ENCODE assay signal across 11 mouse cellular contexts in the genomic region with DNA sequence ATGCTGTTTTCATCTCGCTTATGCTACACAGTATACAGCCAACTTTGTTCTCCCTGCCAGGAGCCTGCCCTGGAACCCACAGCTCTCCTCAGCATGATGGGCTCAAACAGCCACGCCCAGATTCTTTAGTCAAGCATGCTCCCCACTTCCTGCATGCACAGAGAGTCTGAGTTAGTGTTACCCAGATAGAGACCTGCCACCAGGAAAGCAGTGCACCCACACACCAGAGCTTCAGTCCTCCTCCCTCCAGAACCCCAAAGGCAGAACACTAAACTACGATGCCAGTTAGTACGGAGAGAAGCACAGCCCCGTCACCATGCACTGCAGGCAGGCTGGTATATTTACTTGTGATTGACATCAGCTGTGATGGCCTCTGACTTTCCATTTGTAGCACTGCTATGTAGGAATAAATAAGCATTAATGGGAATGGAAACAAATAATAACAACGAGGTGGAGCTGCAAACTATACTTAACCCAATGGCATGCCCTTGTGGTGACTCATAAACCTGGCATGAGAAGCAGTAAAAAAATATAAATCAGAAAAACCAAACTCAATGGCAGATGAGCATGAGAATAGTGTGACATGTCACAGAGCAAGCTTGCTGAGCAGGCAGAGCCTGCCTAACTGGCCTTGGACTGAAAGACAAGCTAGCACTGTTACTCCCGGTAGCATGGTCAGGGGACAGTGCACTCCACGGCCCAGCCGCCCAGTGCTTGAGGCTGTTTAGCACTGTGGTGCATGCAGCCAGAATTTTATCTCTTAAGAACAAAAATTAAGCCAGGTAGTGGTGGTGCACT. TPM values are rescaled to one million over a fixed set of nuclear protein-coding genes. Genes with fewer than 3 reads are reported as not detected.
DNase-seq lines count a peak whose midpoint lies in the region; ATAC-seq and TF ChIP-seq lines count a peak whose summit lies in the region.
"Had no signal": no experiment of that assay in that cellular context is flagged by ENCODE, and none has a peak within 500 bp of the region (broad histone marks: within the 10 kb centered on the region; RNA-seq: fewer than 3 reads in every experiment).

No protein-coding gene starts in this region.

- H3K36me3 ChIP-seq in intestine, embryonic 15.5 days: 0 out of 2 replicates have a peak, but pooled peaks cover 6% of the 10 kb centered on the region
- H3K36me3 ChIP-seq in intestine, postnatal 0 days (ENCODE audit: control insufficient read depth, insufficient read depth): peaks cover 47% of the 10 kb centered on the region
- H3K36me3 ChIP-seq in liver, embryonic 14.5 days (replicated peaks; ENCODE audit: control insufficient read depth, insufficient read depth, low read depth): peaks cover 8% of the 10 kb centered on the region
- H3K36me3 ChIP-seq in thymus, adult 2 months (ENCODE audit: control insufficient read depth, insufficient read depth, low read length): peaks cover 4% of the 10 kb centered on the region; the same call in 1 of the 2 replicates

- no peak overlapping the region for H3K4me3 ChIP-seq in intestine, embryonic 15.5 days (replicated peaks)
- no peak overlapping the region for H3K4me3 ChIP-seq in intestine, postnatal 0 days (ENCODE audit: low read depth, low read length)
- H3K4me3 ChIP-seq in liver, embryonic 14.5 days (ENCODE audit: insufficient read depth in 1 of 2, low read depth in 2 of 2, low read length in 2 of 2): no peak overlapping the region
- H3K4me3 ChIP-seq in thymus, adult 2 months (ENCODE audit: control insufficient read depth, insufficient read depth, low read length): no peak overlapping the region
- H3K4me3 ChIP-seq in left cerebral cortex, adult 2 months: no peak overlapping the region
- H3K4me3 ChIP-seq: megakaryocyte, embryonic 14.5 days had no signal

- DNase-seq in R1 (ENCODE audit: low read depth, low spot score): peak; percentile 21
- DNase-seq in liver, embryonic 14.5 days (ENCODE audit: low read depth in 3 of 3, low spot score in 3 of 3): peak in 2 of 3 experiments; percentile 4 to 11
- DNase-seq in thymus, adult 2 months: peak; percentile 23
- no peak for DNase-seq in left cerebral cortex, adult 2 months (ENCODE audit: extremely low spot score in 1 of 2, low spot score in 2 of 2)
- DNase-seq in right cerebral cortex, adult 2 months (ENCODE audit: low spot score in 2 of 2): no peak
- DNase-seq: cerebellum, postnatal 10 days; right cerebral cortex, postnatal 14 days had no signal

- TF ChIP-seq CTCF in intestine, postnatal 0 days (IDR thresholded peaks at IDR 0.05; ENCODE audit: low read depth): no peak
- no peak for TF ChIP-seq CTCF in liver, embryonic 14.5 days (IDR thresholded peaks at IDR 0.05; ENCODE audit: low read depth)
- no peak for TF ChIP-seq CTCF in thymus, adult 2 months (IDR thresholded peaks at IDR 0.05; ENCODE audit: borderline replicate concordance, control insufficient read depth, extremely low read depth, insufficient read depth, low read length, poor library complexity)
- TF ChIP-seq CTCF in left cerebral cortex, adult 2 months (IDR thresholded peaks at IDR 0.05): no peak

- intact Hi-C loops in left cerebral cortex, adult 2 months (cut with DNase I): no loop called here

- no peak overlapping the region for H3K9ac ChIP-seq in intestine, embryonic 15.5 days
- H3K9ac ChIP-seq in intestine, postnatal 0 days (ENCODE audit: low read depth, low read length): no peak overlapping the region
- no peak overlapping the region for H3K9ac ChIP-seq in liver, embryonic 14.5 days (replicated peaks)

- H3K4me1 ChIP-seq in intestine, embryonic 15.5 days (replicated peaks): no peaks in the 10 kb centered on the region
- no peaks in the 10 kb centered on the region for H3K4me1 ChIP-seq in intestine, postnatal 0 days (replicated peaks; ENCODE audit: control insufficient read depth, insufficient read depth, low read length)
- H3K4me1 ChIP-seq in liver, embryonic 14.5 days (replicated peaks; ENCODE audit: control insufficient read depth in 2 of 2, insufficient read depth in 2 of 2, low read length in 1 of 2): peaks cover 5 to 19% of the 10 kb centered on the region in 2 experiments
- no peaks in the 10 kb centered on the region for H3K4me1 ChIP-seq in thymus, adult 2 months (replicated peaks; ENCODE audit: control insufficient read depth, insufficient read depth, low read length)

- WGBS in intestine, embryonic 15.5 days: 79% methylated on average over 9 of the region's 9 CpGs
- WGBS in intestine, postnatal 0 days: 80% methylated on average over 9 of the region's 9 CpGs
- 38% methylated on average over 9 of the region's 9 CpGs for WGBS in liver, embryonic 14.5 days (ENCODE audit: insufficient replicate concordance)
- WGBS in thymus, adult 2 months: 80% methylated on average over 9 of the region's 9 CpGs

- H3K4me2 ChIP-seq in intestine, embryonic 15.5 days (replicated peaks): no peak overlapping the region
- no peak overlapping the region for H3K4me2 ChIP-seq in intestine, postnatal 0 days (replicated peaks; ENCODE audit: low read depth)
- peak overlapping the region; percentile 3 for H3K4me2 ChIP-seq in liver, embryonic 14.5 days (ENCODE audit: low read depth)

- no peak overlapping the region for H3K27ac ChIP-seq in intestine, embryonic 15.5 days
- no peak overlapping the region for H3K27ac ChIP-seq in intestine, postnatal 0 days (ENCODE audit: low read depth, low read length)
- H3K27ac ChIP-seq in liver, embryonic 14.5 days: peak overlapping the region; percentile 3
- H3K27ac ChIP-seq in thymus, adult 2 months (ENCODE audit: control insufficient read depth, insufficient read depth, low read length): no peak overlapping the region
- H3K27ac ChIP-seq in left cerebral cortex, adult 2 months: no peak overlapping the region

- no peak for TF ChIP-seq POLR2A in thymus, adult 2 months (IDR thresholded peaks at IDR 0.05; ENCODE audit: control insufficient read depth, extremely low read depth, insufficient read depth, low read length, poor library complexity)

- H3K27me3 ChIP-seq in intestine, embryonic 15.5 days (replicated peaks): no peaks in the 10 kb centered on the region
- H3K27me3 ChIP-seq in intestine, postnatal 0 days (replicated peaks; ENCODE audit: control insufficient read depth, insufficient read depth, low read length): no peaks in the 10 kb centered on the region
- H3K27me3 ChIP-seq in liver, embryonic 14.5 days (ENCODE audit: control insufficient read depth, insufficient read depth, low read length): no peaks in the 10 kb centered on the region
- no peaks in the 10 kb centered on the region for H3K27me3 ChIP-seq in thymus, adult 2 months (ENCODE audit: control insufficient read depth, insufficient read depth, low read length)
- H3K27me3 ChIP-seq: megakaryocyte, embryonic 14.5 days had no signal

- peak; percentile 55 for ATAC-seq in intestine, embryonic 15.5 days
- ATAC-seq in intestine, postnatal 0 days: no peak
- peak; percentile 67 for ATAC-seq in liver, embryonic 14.5 days (ENCODE audit: insufficient read depth)
- no peak for ATAC-seq in granulocyte monocyte progenitor cell, adult 5-6 weeks (replicated peaks; ENCODE audit: poor library complexity, severe bottlenecking)

- TF ChIP-seq EP300 in liver, embryonic 14.5 days (IDR thresholded peaks at IDR 0.05; ENCODE audit: low read depth): no peak

- no peaks in the 10 kb centered on the region for H3K9me3 ChIP-seq in intestine, embryonic 15.5 days
- no peaks in the 10 kb centered on the region for H3K9me3 ChIP-seq in intestine, postnatal 0 days (ENCODE audit: control insufficient read depth)
- no peaks in the 10 kb centered on the region for H3K9me3 ChIP-seq in liver, embryonic 14.5 days (ENCODE audit: control insufficient read depth, low read length)
- H3K9me3 ChIP-seq: megakaryocyte, embryonic 14.5 days had no signal

RNA-seq across cellular contexts. Expression of gene Uap1, which starts 26.9 kb away (rescaled TPM):
- 52.4 and 54.5 TPM in 2 replicates for polyA plus RNA-seq in intestine, embryonic 15.5 days (2015; fragmentation: Nextera tagmentation; extraction: Ambion mirVana)
- polyA plus RNA-seq in intestine, postnatal 0 days (2015; fragmentation: Nextera tagmentation; extraction: Ambion mirVana): 22.3 TPM in 2 replicates
- polyA plus RNA-seq in liver, embryonic 14.5 days (2012; rRNA removed): 10.6 and 15.6 TPM in 2 replicates
- 32.1 and 34.9 TPM in 2 replicates for polyA plus RNA-seq in liver, embryonic 14.5 days (2014; fragmentation: Nextera tagmentation; extraction: Ambion mirVana)
- 16.1 and 17.3 TPM in 2 replicates for polyA plus RNA-seq in thymus, adult 2 months (2012; rRNA removed)
- total RNA-seq in left cerebral cortex, adult 2 months (2021): 10 to 100 TPM; 55.7 to 60.9 TPM
- total RNA-seq in granulocyte monocyte progenitor cell, adult 5-6 weeks (2014; fragmentation: Nextera tagmentation): 48.9 and 49.5 TPM in 2 replicates
- 74.7 and 144 TPM in 2 replicates for total RNA-seq in granulocyte monocyte progenitor cell, adult 5-6 weeks (2017)

RNA-seq across cellular contexts. Expression of gene Ddr2, which starts 37.3 kb away (rescaled TPM):
- polyA plus RNA-seq in intestine, embryonic 15.5 days (2015; fragmentation: Nextera tagmentation; extraction: Ambion mirVana): 36.2 and 38.6 TPM in 2 replicates
- 15.6 and 16.4 TPM in 2 replicates for polyA plus RNA-seq in intestine, postnatal 0 days (2015; fragmentation: Nextera tagmentation; extraction: Ambion mirVana)
- 0.40 and 0.47 TPM in 2 replicates for polyA plus RNA-seq in liver, embryonic 14.5 days (2012; rRNA removed)
- 0.72 and 0.86 TPM in 2 replicates for polyA plus RNA-seq in liver, embryonic 14.5 days (2014; fragmentation: Nextera tagmentation; extraction: Ambion mirVana)
- 3.6 and 4.2 TPM in 2 replicates for polyA plus RNA-seq in thymus, adult 2 months (2012; rRNA removed)
- total RNA-seq in left cerebral cortex, adult 2 months (2021): 1 to 10 TPM; 5.7 to 7.2 TPM
- total RNA-seq in granulocyte monocyte progenitor cell, adult 5-6 weeks (2014; fragmentation: Nextera tagmentation): not detected in 2 replicates
- 0.05 TPM in 1 of 2 replicates, not detected in the other for total RNA-seq in granulocyte monocyte progenitor cell, adult 5-6 weeks (2017)

Comparison
In these comparisons a context has a peak if more than half of its experiments do, and no peak if none do; other contexts are left out.
1. ATAC-seq: peak in intestine, embryonic 15.5 days (single experiment) and liver, embryonic 14.5 days (single experiment); none in intestine, postnatal 0 days (single experiment) and granulocyte monocyte progenitor cell, adult 5-6 weeks (single experiment).
2. DNase-seq: peak in R1 (single experiment), liver, embryonic 14.5 days (2 of 3) and thymus, adult 2 months (single experiment); none in left cerebral cortex, adult 2 months (0 of 2) and right cerebral cortex, adult 2 months (0 of 2).